In genomic region chr6:145037626-145038025, GRCm38 (mm10) we compare ENCODE assay signal across 9 mouse cellular contexts.
"Had no signal": no experiment of that assay in that cellular context is flagged by ENCODE, and none has a peak within 500 bp of the region (broad histone marks: within the 10 kb centered on the region; RNA-seq: fewer than 3 reads in every experiment).

No protein-coding gene starts in this region.

- DNase-seq: liver, embryonic 13.5 days; liver, postnatal 0 days; lung, adult 2 months; lung, postnatal 4 days; midbrain, embryonic 14.5 days; right cerebral cortex, postnatal 14 days; thymus, adult 2 months; thymus, postnatal 14 days; thymus, postnatal 36 days had no signal
